Mouse (Mus musculus) CH12.LX (cell line): ENCODE data around the gene Fbxw8.

ENCODE experiments used
- CHD1 ChIP-seq: IDR thresholded peaks from 2 replicates; pipeline ENCODE4 v1.6.1; 2012; ENCODE audit warnings: low read depth, low read length, improper control_type of control experiment, inconsistent platforms
- CTCF ChIP-seq, 2 experiments: IDR thresholded peaks in 1 of 2; conservative IDR thresholded peaks in 1 of 2; 2 replicates each; pipeline ENCODE4 v1.5.1; 2011 to 2012; ENCODE audit warnings: low read depth in 2 of 2, low read length in 2 of 2, improper control_type of control experiment in 1 of 2, inconsistent platforms in 1 of 2, mild to moderate bottlenecking in 1 of 2, moderate library complexity in 1 of 2
- ETS1 ChIP-seq: conservative IDR thresholded peaks from 2 replicates; pipeline ENCODE4 v1.6.1; 2012; ENCODE audit warnings: low read depth, mild to moderate bottlenecking, inconsistent platforms, low read length, improper control_type of control experiment, moderate library complexity
- GABPA ChIP-seq: IDR thresholded peaks from 2 replicates; pipeline ENCODE4 v1.6.1; 2012; ENCODE audit warnings: low read depth, low read length, improper control_type of control experiment, inconsistent platforms; ENCODE audit not compliant: insufficient replicate concordance
- IRF4 ChIP-seq: IDR thresholded peaks from 2 replicates; pipeline ENCODE4 v1.6.1; 2014; ENCODE audit warnings: low read depth, mild to moderate bottlenecking, inconsistent platforms, low read length, improper control_type of control experiment
- KAT2A ChIP-seq: IDR thresholded peaks from 2 replicates; pipeline ENCODE4 v1.6.1; 2012; ENCODE audit warnings: low read length, improper control_type of control experiment, inconsistent platforms; ENCODE audit not compliant: insufficient replicate concordance
- MAX ChIP-seq: IDR thresholded peaks from 2 replicates; pipeline ENCODE4 v1.6.1; 2011; ENCODE audit warnings: low read length, improper control_type of control experiment
- MEF2A ChIP-seq: IDR thresholded peaks from 2 replicates; pipeline ENCODE4 v1.6.1; 2014; ENCODE audit warnings: low read depth, mild to moderate bottlenecking, inconsistent platforms, low read length, improper control_type of control experiment, borderline replicate concordance
- MYC ChIP-seq: IDR thresholded peaks from 2 replicates; pipeline ENCODE4 v1.6.1; 2011; ENCODE audit warnings: low read depth, mild to moderate bottlenecking, improper control_type of control experiment, low read length
- POLR2A ChIP-seq: IDR thresholded peaks from 2 replicates; pipeline ENCODE4 v1.6.1; 2011; ENCODE audit warnings: low read depth, mild to moderate bottlenecking, improper control_type of control experiment, low read length
- SIN3A ChIP-seq: IDR thresholded peaks from 2 replicates; pipeline ENCODE4 v1.6.1; 2012; ENCODE audit warnings: low read length, improper control_type of control experiment, inconsistent platforms
- TCF12 ChIP-seq: IDR thresholded peaks from 2 replicates; pipeline ENCODE4 v1.6.1; 2014; ENCODE audit warnings: low read depth, mild to moderate bottlenecking, inconsistent platforms, low read length, improper control_type of control experiment
- ZMIZ1 ChIP-seq: IDR thresholded peaks from 2 replicates; pipeline ENCODE4 v1.6.1; 2012; ENCODE audit warnings: low read depth, mild to moderate bottlenecking, inconsistent platforms, low read length, improper control_type of control experiment
- ZNF384 ChIP-seq: IDR thresholded peaks from 2 replicates; pipeline ENCODE4 v1.6.1; 2012; ENCODE audit warnings: low read depth, low read length, improper control_type of control experiment, inconsistent platforms

- TF ChIP-seq POLR2A, result no peak
- no peak for TF ChIP-seq GABPA
- TF ChIP-seq IRF4, result no peak
- no peak for TF ChIP-seq KAT2A
- TF ChIP-seq CTCF (conservative IDR thresholded peaks at IDR 0.05 in 1 of 2, IDR thresholded peaks at IDR 0.05 in 1 of 2; ENCODE audit: low read depth in 2 of 2, low read length in 2 of 2), result no peak
- no peak for TF ChIP-seq ZMIZ1
- TF ChIP-seq TCF12, result no peak
- TF ChIP-seq MEF2A, result no peak
- TF ChIP-seq MYC, result no peak
- no peak for TF ChIP-seq MAX
- TF ChIP-seq SIN3A, result no peak
- TF ChIP-seq ZNF384, result no peak
- TF ChIP-seq ETS1, result no peak
- no peak for TF ChIP-seq CHD1
These were observed 140.2 kb downstream of the Fbxw8 start for GRCm38 (mm10) chr5:118015028-118015427.
